8 mouse cellular contexts compared by ENCODE assay signal in genomic region chr10:81106113-81106721, GRCm38 (mm10). TPM values are rescaled to one million over a fixed set of nuclear protein-coding genes. Genes with fewer than 3 reads are reported as not detected.
DNase-seq lines count a peak whose midpoint lies in the region; ATAC-seq and TF ChIP-seq lines count a peak whose summit lies in the region.

No protein-coding gene starts in this region.

- peak; percentile 45 for TF ChIP-seq CTCF in liver, postnatal 0 days (IDR thresholded peaks at IDR 0.05; ENCODE audit: low read depth)
- no peak for TF ChIP-seq CTCF in testis, adult 2 months (IDR thresholded peaks at IDR 0.05; ENCODE audit: control insufficient read depth, insufficient read depth, insufficient replicate concordance, low read depth, low read length)

- no peaks in the 10 kb centered on the region for H3K9me3 ChIP-seq in forebrain, embryonic 10.5 days
- no peaks in the 10 kb centered on the region for H3K9me3 ChIP-seq in heart, embryonic 16.5 days (replicated peaks; ENCODE audit: control insufficient read depth, low read length)
- H3K9me3 ChIP-seq in liver, postnatal 0 days (ENCODE audit: low read length), result no peaks in the 10 kb centered on the region
- no peaks in the 10 kb centered on the region for H3K9me3 ChIP-seq in neural tube, embryonic 13.5 days

- H3K4me3 ChIP-seq in forebrain, embryonic 10.5 days, result peak overlapping the region; percentile 89
- peak overlapping the region; percentile 75 for H3K4me3 ChIP-seq in heart, embryonic 16.5 days (ENCODE audit: low read length)
- peak overlapping the region; percentile 89 for H3K4me3 ChIP-seq in liver, postnatal 0 days (ENCODE audit: low read depth, low read length)
- peak overlapping the region; percentile 89 for H3K4me3 ChIP-seq in neural tube, embryonic 13.5 days
- peak overlapping the region; percentile 94 for H3K4me3 ChIP-seq in testis, adult 2 months (ENCODE audit: control insufficient read depth, low read depth, low read length)

- peaks cover 32% of the 10 kb centered on the region for H3K4me1 ChIP-seq in forebrain, embryonic 10.5 days
- H3K4me1 ChIP-seq in heart, embryonic 16.5 days (ENCODE audit: control insufficient read depth, insufficient read depth, low read length), result peaks cover 14% of the 10 kb centered on the region
- H3K4me1 ChIP-seq in liver, postnatal 0 days (ENCODE audit: insufficient read depth), result peaks cover 26% of the 10 kb centered on the region
- H3K4me1 ChIP-seq in neural tube, embryonic 13.5 days (replicated peaks), result peaks cover 27% of the 10 kb centered on the region
- H3K4me1 ChIP-seq in testis, adult 2 months (ENCODE audit: control insufficient read depth, insufficient read depth, low read length), result peaks cover 14% of the 10 kb centered on the region

- WGBS in forebrain, embryonic 10.5 days, result 1% methylated on average over 35 of the region's 35 CpGs
- under 1% methylated on average over 26 of the region's 35 CpGs for WGBS in heart, embryonic 16.5 days
- under 1% methylated on average over 33 of the region's 35 CpGs for WGBS in liver, postnatal 0 days (ENCODE audit: insufficient replicate concordance)
- WGBS in neural tube, embryonic 13.5 days, result 1% methylated on average over 35 of the region's 35 CpGs

- peak overlapping the region; percentile 90 for H3K4me2 ChIP-seq in heart, embryonic 16.5 days (ENCODE audit: low read depth, low read length)
- H3K4me2 ChIP-seq in liver, postnatal 0 days (ENCODE audit: low read depth, low read length), result peak overlapping the region; percentile 91
- H3K4me2 ChIP-seq in neural tube, embryonic 13.5 days, result peak overlapping the region; percentile 67

- TF ChIP-seq EP300 in liver, postnatal 0 days (IDR thresholded peaks at IDR 0.05; ENCODE audit: low read depth), result no peak

- H3K27ac ChIP-seq in forebrain, embryonic 10.5 days, result peak overlapping the region; percentile 99
- peak overlapping the region; percentile 96 for H3K27ac ChIP-seq in heart, embryonic 16.5 days (ENCODE audit: low read length)
- H3K27ac ChIP-seq in liver, postnatal 0 days (ENCODE audit: low read depth), result peak overlapping the region; percentile 100
- peak overlapping the region; percentile 100 for H3K27ac ChIP-seq in neural tube, embryonic 13.5 days (replicated peaks)
- peak overlapping the region; percentile 86 for H3K27ac ChIP-seq in testis, adult 2 months (ENCODE audit: control insufficient read depth, insufficient read depth, low read depth, low read length)

- H3K36me3 ChIP-seq in forebrain, embryonic 10.5 days (replicated peaks), result peaks cover 40% of the 10 kb centered on the region
- H3K36me3 ChIP-seq in heart, embryonic 16.5 days (ENCODE audit: control insufficient read depth, insufficient read depth), result peaks cover 26% of the 10 kb centered on the region
- H3K36me3 ChIP-seq in liver, postnatal 0 days (replicated peaks; ENCODE audit: insufficient read depth, low read length), result peaks cover 31% of the 10 kb centered on the region
- peaks cover 32% of the 10 kb centered on the region for H3K36me3 ChIP-seq in neural tube, embryonic 13.5 days
- no peaks in the 10 kb centered on the region; the same call in none of the 2 replicates for H3K36me3 ChIP-seq in testis, adult 2 months (ENCODE audit: control insufficient read depth, insufficient read depth, low read length)

- DNase-seq in CD8-positive naive resting alpha-beta T cell, adult 2 months (ENCODE audit: low read depth in 2 of 2, low spot score in 2 of 2), result peak; percentile 82 to 89
- peak; percentile 78 for DNase-seq in c-Kit-negative CD71-positive TER-119-positive erythroid progenitor cells, embryonic 14.5 days (ENCODE audit: low read depth, low spot score)
- DNase-seq in forebrain, embryonic 10.5 days (ENCODE audit: extremely low spot score, low spot score), result peak; percentile 94
- DNase-seq in kidney, postnatal 25 days, result peak; percentile 88 to 93
- peak; percentile 93 for DNase-seq in liver, postnatal 0 days

- peak; percentile 87 for ATAC-seq in heart, embryonic 16.5 days (replicated peaks; ENCODE audit: extremely low read depth, insufficient read depth, low FRiP score)
- peak; percentile 90 for ATAC-seq in liver, postnatal 0 days
- peak; percentile 91 for ATAC-seq in neural tube, embryonic 13.5 days (ENCODE audit: low read depth)

- TF ChIP-seq POLR2A in testis, adult 2 months (IDR thresholded peaks at IDR 0.05; ENCODE audit: control insufficient read depth, low read depth, low read length), result no peak

- H3K27me3 ChIP-seq in forebrain, embryonic 10.5 days (ENCODE audit: poor library complexity, severe bottlenecking), result no peaks in the 10 kb centered on the region
- H3K27me3 ChIP-seq in heart, embryonic 16.5 days (ENCODE audit: control insufficient read depth, insufficient read depth, low read length), result no peaks in the 10 kb centered on the region
- no peaks in the 10 kb centered on the region for H3K27me3 ChIP-seq in liver, postnatal 0 days (ENCODE audit: insufficient read depth, low read length)
- H3K27me3 ChIP-seq in neural tube, embryonic 13.5 days, result no peaks in the 10 kb centered on the region
- H3K27me3 ChIP-seq in testis, adult 2 months (ENCODE audit: control insufficient read depth, insufficient read depth, low read length), result no peaks in the 10 kb centered on the region

- H3K9ac ChIP-seq in heart, embryonic 16.5 days (ENCODE audit: low read length), result peak overlapping the region; percentile 86
- H3K9ac ChIP-seq in liver, postnatal 0 days (replicated peaks), result peak overlapping the region; percentile 96
- peak overlapping the region; percentile 98 for H3K9ac ChIP-seq in neural tube, embryonic 13.5 days

RNA-seq across cellular contexts. Expression of gene Map2k2, which starts 0.5 kb away (rescaled TPM):
- polyA plus RNA-seq in forebrain, embryonic 10.5 days (2016; fragmentation: Nextera tagmentation; extraction: Ambion mirVana), result 186 and 206 TPM in 2 replicates
- polyA plus RNA-seq in heart, embryonic 16.5 days (2015; fragmentation: Nextera tagmentation; extraction: Ambion mirVana), result 143 and 152 TPM in 2 replicates
- 93.2 and 93.9 TPM in 2 replicates for polyA plus RNA-seq in liver, postnatal 0 days (2015; fragmentation: Nextera tagmentation; extraction: Ambion mirVana)
- 217 and 244 TPM in 2 replicates for polyA plus RNA-seq in neural tube, embryonic 13.5 days (2015; fragmentation: Nextera tagmentation; extraction: Ambion mirVana)
- 147 and 192 TPM in 2 replicates for polyA plus RNA-seq in testis, adult 2 months (2012; rRNA removed)

RNA-seq across cellular contexts. Expression of gene Creb3l3, which starts 7.5 kb away (rescaled TPM):
- 0.14 and 0.22 TPM in 2 replicates for polyA plus RNA-seq in forebrain, embryonic 10.5 days (2016; fragmentation: Nextera tagmentation; extraction: Ambion mirVana)
- 0.70 and 1.00 TPM in 2 replicates for polyA plus RNA-seq in heart, embryonic 16.5 days (2015; fragmentation: Nextera tagmentation; extraction: Ambion mirVana)
- polyA plus RNA-seq in liver, postnatal 0 days (2015; fragmentation: Nextera tagmentation; extraction: Ambion mirVana), result 181 and 183 TPM in 2 replicates
- 0.27 and 0.90 TPM in 2 replicates for polyA plus RNA-seq in neural tube, embryonic 13.5 days (2015; fragmentation: Nextera tagmentation; extraction: Ambion mirVana)
- 0.40 and 0.70 TPM in 2 replicates for polyA plus RNA-seq in testis, adult 2 months (2012; rRNA removed)

RNA-seq across cellular contexts. Expression of gene Zbtb7a, which starts 28.8 kb away (rescaled TPM):
- 6.8 and 7.5 TPM in 2 replicates for polyA plus RNA-seq in forebrain, embryonic 10.5 days (2016; fragmentation: Nextera tagmentation; extraction: Ambion mirVana)
- polyA plus RNA-seq in heart, embryonic 16.5 days (2015; fragmentation: Nextera tagmentation; extraction: Ambion mirVana), result 25.5 and 30.1 TPM in 2 replicates
- 29.7 and 33.8 TPM in 2 replicates for polyA plus RNA-seq in liver, postnatal 0 days (2015; fragmentation: Nextera tagmentation; extraction: Ambion mirVana)
- polyA plus RNA-seq in neural tube, embryonic 13.5 days (2015; fragmentation: Nextera tagmentation; extraction: Ambion mirVana), result 12.2 and 14.9 TPM in 2 replicates
- 5.6 and 6.0 TPM in 2 replicates for polyA plus RNA-seq in testis, adult 2 months (2012; rRNA removed)

RNA-seq across cellular contexts. Expression of gene Thop1, which starts 36.4 kb away (rescaled TPM):
- polyA plus RNA-seq in forebrain, embryonic 10.5 days (2016; fragmentation: Nextera tagmentation; extraction: Ambion mirVana), result 106 and 114 TPM in 2 replicates
- polyA plus RNA-seq in heart, embryonic 16.5 days (2015; fragmentation: Nextera tagmentation; extraction: Ambion mirVana), result 29.8 and 31.4 TPM in 2 replicates
- polyA plus RNA-seq in liver, postnatal 0 days (2015; fragmentation: Nextera tagmentation; extraction: Ambion mirVana), result 7.4 and 8.1 TPM in 2 replicates
- polyA plus RNA-seq in neural tube, embryonic 13.5 days (2015; fragmentation: Nextera tagmentation; extraction: Ambion mirVana), result 47.4 and 48.4 TPM in 2 replicates
- 318 and 378 TPM in 2 replicates for polyA plus RNA-seq in testis, adult 2 months (2012; rRNA removed)

RNA-seq across cellular contexts. Expression of gene Sgta, which starts 46.2 kb away (rescaled TPM):
- polyA plus RNA-seq in forebrain, embryonic 10.5 days (2016; fragmentation: Nextera tagmentation; extraction: Ambion mirVana), result 285 and 286 TPM in 2 replicates
- 166 and 174 TPM in 2 replicates for polyA plus RNA-seq in heart, embryonic 16.5 days (2015; fragmentation: Nextera tagmentation; extraction: Ambion mirVana)
- polyA plus RNA-seq in liver, postnatal 0 days (2015; fragmentation: Nextera tagmentation; extraction: Ambion mirVana), result 50.2 and 50.6 TPM in 2 replicates
- polyA plus RNA-seq in neural tube, embryonic 13.5 days (2015; fragmentation: Nextera tagmentation; extraction: Ambion mirVana), result 283 and 286 TPM in 2 replicates
- polyA plus RNA-seq in testis, adult 2 months (2012; rRNA removed), result 203 and 224 TPM in 2 replicates

Comparison
In these comparisons a context has a peak if more than half of its experiments do, and no peak if none do; other contexts are left out.
1. Peak in every context shown above with its lines: DNase-seq, ATAC-seq, H3K4me3 ChIP-seq and H3K27ac ChIP-seq.
2. RNA of gene Creb3l3, which starts 7.5 kb away (polyA plus RNA-seq): 181 to 183 TPM in liver, postnatal 0 days; 0.70 to 1.00 TPM in heart, embryonic 16.5 days, 0.40 to 0.70 TPM in testis, adult 2 months, 0.27 to 0.90 TPM in neural tube, embryonic 13.5 days and 0.14 to 0.22 TPM in forebrain, embryonic 10.5 days; every median in the first group is over 10 times any median in the second.